10 mouse cellular contexts compared by ENCODE assay signal in the genomic region with DNA sequence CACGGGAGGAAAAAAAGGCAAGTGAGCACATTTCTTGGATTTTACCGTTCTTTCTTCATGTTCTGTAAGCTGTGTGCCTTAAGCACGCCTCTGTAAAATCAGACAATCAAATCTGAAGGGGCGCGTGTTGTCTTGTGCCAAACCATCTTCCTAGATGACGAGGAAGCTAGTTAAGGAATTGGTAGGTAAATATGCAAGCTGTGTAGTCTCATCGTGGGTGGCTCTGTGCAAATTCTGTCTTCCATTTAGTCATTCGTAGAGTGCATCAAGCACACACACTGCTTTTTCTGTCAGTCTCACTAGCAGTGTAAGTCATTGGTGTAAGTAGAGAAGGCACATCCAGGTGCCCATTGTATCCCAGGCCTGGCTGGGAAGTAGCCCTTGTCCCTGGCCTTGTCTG.
"Had no signal": no experiment of that assay in that cellular context is flagged by ENCODE, and none has a peak within 500 bp of the region (broad histone marks: within the 10 kb centered on the region; RNA-seq: fewer than 3 reads in every experiment).

No protein-coding gene starts in this region.

- H3K27me3 ChIP-seq: limb, embryonic 13.5 days had no signal

- H3K9ac ChIP-seq: limb, embryonic 13.5 days; liver, embryonic 14.5 days had no signal

- H3K9me3 ChIP-seq: limb, embryonic 13.5 days had no signal

- H3K4me1 ChIP-seq: limb, embryonic 13.5 days had no signal

- H3K4me2 ChIP-seq: limb, embryonic 13.5 days had no signal

- DNase-seq: kidney, adult 9 months; kidney, postnatal 36 days; lung, adult 18-20 months; thymus, adult 18-20 months; thymus, postnatal 14 days had no signal

- H3K4me3 ChIP-seq: layer of hippocampus, adult 2 months; limb, embryonic 13.5 days had no signal

- H3K27ac ChIP-seq: kidney, postnatal 0 days; layer of hippocampus, adult 2 months; limb, embryonic 13.5 days; liver, embryonic 14.5 days; stomach, postnatal 0 days had no signal

- H3K36me3 ChIP-seq: limb, embryonic 13.5 days had no signal
